Mouse (Mus musculus): Measurements from ENCODE around the gene Stbd1. TPM values are rescaled to one million over a fixed set of nuclear protein-coding genes. Genes with fewer than 3 reads are reported as not detected.

The Stbd1 gene
- polyA plus RNA-seq, 2 experiments, result 14.6 to 27.8 TPM

DNA sequence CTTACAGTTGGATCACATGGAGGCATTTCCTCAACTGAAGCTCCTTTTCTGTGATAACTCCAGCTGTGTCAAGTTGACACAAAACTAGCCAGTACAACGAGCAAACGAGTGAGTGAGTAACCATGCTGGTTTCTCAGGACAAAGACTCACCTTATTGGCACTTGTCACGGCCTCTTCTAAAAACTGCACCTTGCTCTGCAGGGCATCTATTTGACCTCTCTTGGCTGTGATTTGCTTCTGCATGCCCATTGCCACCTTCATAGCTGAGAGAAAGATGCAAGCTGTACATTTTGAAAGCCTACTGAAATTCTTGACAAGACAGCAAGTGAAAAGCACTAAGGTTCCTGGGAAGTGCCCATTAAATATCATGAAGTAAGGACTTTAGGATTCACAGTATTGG is 38.0 kb downstream of the Stbd1 start:
- TF ChIP-seq POLR2A (IDR thresholded peaks at IDR 0.05; ENCODE audit: borderline replicate concordance, extremely low read depth, insufficient read depth, insufficient read length), result no peak
- no peaks in the 10 kb centered on the region for H3K9me3 ChIP-seq (ENCODE audit: control insufficient read depth, low read length)
- H3K4me3 ChIP-seq (replicated peaks; ENCODE audit: low read length), result no peak overlapping the region
- H3K4me2 ChIP-seq (replicated peaks; ENCODE audit: low read depth, low read length, severe bottlenecking), result no peak overlapping the region
- no peaks in the 10 kb centered on the region for H3K27me3 ChIP-seq (ENCODE audit: control insufficient read depth, insufficient read depth, low read length)
- DNase-seq (ENCODE audit: low spot score) (no peak), ATAC-seq (ENCODE audit: low FRiP score, low read depth) (no peak)
- no peaks in the 10 kb centered on the region for H3K4me1 ChIP-seq (ENCODE audit: control insufficient read depth, insufficient read depth, low read length)
- no peaks in the 10 kb centered on the region for H3K36me3 ChIP-seq (ENCODE audit: control insufficient read depth, insufficient read depth, low read length)
- no peak overlapping the region for H3K9ac ChIP-seq (ENCODE audit: low read depth, low read length, severe bottlenecking)
- no peak overlapping the region for H3K27ac ChIP-seq (replicated peaks; ENCODE audit: low read depth, low read length)
- 87% methylated on average over 3 of the region's 3 CpGs for WGBS

Other genes with a start within 250 kb of the Stbd1 start
- 45.3 and 48.6 TPM in 2 replicates for gene Nup54, start 167.8 kb upstream of the Stbd1 start, polyA plus RNA-seq (2012; rRNA removed)
- gene Nup54, start 167.8 kb upstream of the Stbd1 start, polyA plus RNA-seq (2014; fragmentation: Nextera tagmentation; extraction: Ambion mirVana), result 43.6 and 46.6 TPM in 2 replicates
- gene Scarb2, start 96.2 kb upstream of the Stbd1 start, polyA plus RNA-seq (2012; rRNA removed), result 29.1 and 30.1 TPM in 2 replicates
- gene Scarb2, start 96.2 kb upstream of the Stbd1 start, polyA plus RNA-seq (2014; fragmentation: Nextera tagmentation; extraction: Ambion mirVana), result 10.7 and 12.3 TPM in 2 replicates
- gene Fam47e, start 48.0 kb upstream of the Stbd1 start, polyA plus RNA-seq (2012; rRNA removed), result 0.09 TPM in 1 of 2 replicates, not detected in the other
- gene Fam47e, start 48.0 kb upstream of the Stbd1 start, polyA plus RNA-seq (2014; fragmentation: Nextera tagmentation; extraction: Ambion mirVana), result 0.35 TPM in 1 of 2 replicates, not detected in the other
- gene Ccdc158, start 72.2 kb downstream of the Stbd1 start, polyA plus RNA-seq (2012; rRNA removed), result 1.8 and 2.0 TPM in 2 replicates
- gene Ccdc158, start 72.2 kb downstream of the Stbd1 start, polyA plus RNA-seq (2014; fragmentation: Nextera tagmentation; extraction: Ambion mirVana), result 1.5 and 1.6 TPM in 2 replicates
- 8.1 and 9.5 TPM in 2 replicates for gene Shroom3, start 80.4 kb downstream of the Stbd1 start, polyA plus RNA-seq (2012; rRNA removed)
- 3.5 and 4.4 TPM in 2 replicates for gene Shroom3, start 80.4 kb downstream of the Stbd1 start, polyA plus RNA-seq (2014; fragmentation: Nextera tagmentation; extraction: Ambion mirVana)